Mouse (Mus musculus): ENCODE results near the gene Resp18.

DNA sequence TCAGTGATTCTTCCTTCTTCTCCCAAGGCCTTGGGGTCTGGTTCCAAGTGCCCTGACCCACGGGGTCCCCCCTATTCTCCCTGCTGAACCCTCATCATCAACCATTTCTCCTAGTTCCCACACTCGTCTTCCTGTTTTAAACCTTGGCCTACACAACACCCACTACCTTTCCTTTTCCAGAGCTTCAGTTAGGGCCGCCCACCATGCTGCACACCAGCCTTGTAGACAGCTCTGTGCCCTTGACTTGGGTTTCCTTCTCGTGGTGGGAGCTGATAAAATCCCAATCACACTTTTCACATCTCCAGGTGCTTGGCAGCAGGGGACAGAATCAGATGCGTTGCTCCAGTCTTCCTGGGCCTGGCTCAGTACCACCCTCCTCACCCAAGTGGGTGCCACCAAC, 16.1 kb upstream of the Resp18 start:
- TF ChIP-seq POLR2A (IDR thresholded peaks at IDR 0.05; ENCODE audit: low read depth, low read length) (no peak), CTCF (conservative IDR thresholded peaks at IDR 0.05; ENCODE audit: insufficient read depth, insufficient read length, low read depth, low read length) (no peak)
